Mouse (Mus musculus): ENCODE measurements at regions not wholly inside any gene's neighbourhood (a gene's known extent, or its start where the extent isn't known, plus 50 kb on each side); places are given as distances from the start of the nearest gene placed in this dataset.

DNA sequence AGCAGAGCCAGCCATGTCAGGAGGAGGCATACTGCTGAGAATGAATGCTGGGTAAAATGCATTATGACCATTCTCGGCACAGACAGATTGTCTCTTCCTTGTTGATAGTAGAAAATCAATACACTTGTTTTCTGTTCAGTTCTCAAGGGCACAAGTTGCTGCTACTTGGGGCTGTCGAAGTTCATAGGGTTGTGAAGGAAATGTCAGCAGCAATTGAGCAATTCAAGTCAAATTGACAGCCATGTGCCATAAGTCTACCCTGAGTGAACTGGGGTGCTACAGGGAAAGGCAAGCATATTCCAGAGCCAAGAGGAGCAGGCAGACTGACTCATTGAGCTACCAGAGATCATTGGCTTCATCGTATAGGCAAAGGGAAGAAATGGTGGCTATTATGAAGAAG is 301.6 kb upstream of the Sall1 start:
- in situ Hi-C loops (cut with MboI, MseI), result loop anchor here (10.0 kb wide), 1 partner anchor 1971 kb away; no protein-coding TSS in a partner anchor

DNA sequence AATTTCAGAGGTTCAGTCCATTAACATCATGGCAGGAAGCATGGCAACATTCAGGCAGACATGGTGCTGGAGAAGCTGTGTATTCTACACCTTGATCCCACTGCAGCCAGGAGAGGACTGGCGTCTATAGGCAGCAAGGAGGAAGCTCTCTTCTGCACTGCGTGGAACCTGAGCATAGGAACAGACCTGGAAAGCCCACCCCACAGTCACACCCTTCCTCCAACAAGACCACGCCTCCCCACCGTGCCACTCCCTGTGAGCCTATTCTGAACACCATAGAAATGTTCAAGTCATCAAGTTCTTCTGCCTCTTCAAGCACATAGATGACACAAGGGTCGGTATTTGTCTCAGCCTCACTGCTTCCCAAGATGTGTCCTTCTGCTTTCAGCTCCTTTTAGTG is 297.7 kb upstream of the Sall1 start:
- in situ Hi-C loops (cut with MboI, MseI), result loop anchor here (10.0 kb wide), 1 partner anchor 1967 kb away; no protein-coding TSS in a partner anchor

DNA sequence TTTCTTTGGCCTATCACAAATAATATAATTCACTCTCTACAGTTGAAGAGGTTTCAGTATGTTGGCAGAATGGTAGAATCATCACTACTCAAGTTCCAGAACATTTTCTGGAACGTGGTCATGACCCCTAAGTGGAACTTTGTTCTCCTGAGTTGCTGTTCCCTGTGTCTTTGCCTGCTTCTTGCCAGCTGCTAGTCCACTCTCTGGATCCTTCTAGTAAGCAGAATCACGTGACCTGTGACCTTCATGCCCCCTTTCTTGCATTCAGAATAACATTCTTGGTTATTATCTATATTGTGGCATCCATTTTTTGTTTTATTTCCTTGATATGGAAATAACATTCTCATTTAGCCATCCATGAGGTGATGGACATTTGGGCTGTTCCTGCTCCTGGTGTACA is 291.5 kb upstream of the Sall1 start:
- in situ Hi-C loops (cut with MboI, MseI), result no loop called here

DNA sequence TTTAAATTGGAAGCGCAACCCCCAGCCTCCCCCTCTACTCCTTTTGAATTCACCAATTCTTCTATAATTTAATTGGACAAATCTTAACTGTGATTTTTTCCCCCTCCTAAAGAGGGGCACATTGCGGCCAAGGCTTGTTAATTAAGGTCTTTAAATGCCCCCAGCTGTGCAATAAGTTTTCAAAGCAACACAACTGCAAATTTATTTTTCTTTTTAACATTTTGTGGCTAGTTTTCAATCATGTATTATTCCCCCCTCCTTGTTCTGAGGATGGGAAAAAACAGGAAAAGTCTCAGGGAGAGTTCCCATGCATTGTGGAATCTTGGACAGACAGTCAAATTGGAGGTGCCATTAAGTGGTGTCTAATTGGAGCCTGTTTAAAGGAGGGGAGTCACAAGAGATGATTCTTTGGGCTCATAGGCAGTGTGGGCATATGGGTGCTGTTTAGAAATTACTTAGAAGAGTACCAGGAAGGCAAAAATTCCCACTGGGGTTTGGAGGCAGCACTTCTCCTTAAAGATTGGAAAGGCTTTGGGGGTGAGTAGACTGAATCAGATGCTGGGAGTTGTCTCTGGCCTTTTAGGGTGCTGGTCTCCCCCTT is 281.9 kb upstream of the Sall1 start:
- in situ Hi-C loops (cut with MboI, MseI), result no loop called here

DNA sequence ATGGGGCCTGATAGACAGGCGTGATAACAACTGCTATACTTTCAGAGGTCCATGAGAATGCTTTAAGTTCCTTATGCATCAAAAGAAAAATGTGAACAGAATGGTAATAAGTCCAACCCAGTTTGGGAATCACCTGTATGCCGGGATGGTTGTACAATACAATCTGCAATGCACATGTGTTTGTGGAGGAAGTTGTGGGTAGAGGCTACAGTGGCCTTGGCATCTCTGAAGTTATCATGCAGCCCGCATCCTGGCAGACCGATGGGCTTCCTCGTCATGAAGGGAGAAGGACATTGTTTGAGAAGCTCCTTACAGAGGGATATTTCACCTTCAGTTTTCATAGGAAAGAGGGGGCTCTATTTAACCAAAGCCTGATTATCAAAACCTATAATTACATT is 281.3 kb upstream of the Sall1 start:
- in situ Hi-C loops (cut with MboI, MseI), result no loop called here

DNA sequence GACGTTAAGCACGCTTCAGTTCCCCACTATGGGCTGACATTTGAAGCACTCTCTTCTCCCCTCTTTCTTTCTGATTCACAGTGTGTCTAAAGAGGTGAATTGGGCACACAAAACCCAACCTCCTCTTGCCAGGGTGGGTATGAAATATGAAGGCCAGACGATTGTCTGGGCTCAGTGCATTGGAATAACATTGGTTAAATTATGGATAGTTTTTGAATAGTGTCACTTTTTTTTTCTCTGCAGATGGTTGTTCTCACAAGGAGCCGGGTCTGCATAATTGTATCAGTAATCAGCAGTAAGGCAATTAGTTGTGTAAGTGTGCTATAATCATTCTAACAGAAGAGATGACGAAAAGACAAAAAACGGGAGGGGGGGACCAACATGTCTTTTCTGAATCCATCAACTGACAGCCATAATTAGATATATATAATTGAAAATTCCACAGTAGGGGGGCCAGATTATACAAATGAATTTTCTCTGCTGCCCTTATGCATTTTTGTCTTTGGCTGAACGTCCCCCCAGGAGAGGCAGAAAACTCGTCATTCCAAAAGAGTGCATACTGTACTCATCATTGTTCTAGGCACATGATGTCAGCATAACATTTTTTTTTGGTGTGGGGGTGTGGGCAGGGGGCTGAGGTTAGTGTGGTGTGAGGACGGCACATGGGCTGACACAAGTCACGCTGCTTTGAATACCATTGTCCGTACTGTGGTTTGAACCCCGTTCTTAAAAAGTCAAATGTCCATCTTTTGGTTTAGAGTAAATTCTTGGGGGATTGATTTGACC is 280.7 kb upstream of the Sall1 start:
- in situ Hi-C loops (cut with MboI, MseI), result no loop called here

DNA sequence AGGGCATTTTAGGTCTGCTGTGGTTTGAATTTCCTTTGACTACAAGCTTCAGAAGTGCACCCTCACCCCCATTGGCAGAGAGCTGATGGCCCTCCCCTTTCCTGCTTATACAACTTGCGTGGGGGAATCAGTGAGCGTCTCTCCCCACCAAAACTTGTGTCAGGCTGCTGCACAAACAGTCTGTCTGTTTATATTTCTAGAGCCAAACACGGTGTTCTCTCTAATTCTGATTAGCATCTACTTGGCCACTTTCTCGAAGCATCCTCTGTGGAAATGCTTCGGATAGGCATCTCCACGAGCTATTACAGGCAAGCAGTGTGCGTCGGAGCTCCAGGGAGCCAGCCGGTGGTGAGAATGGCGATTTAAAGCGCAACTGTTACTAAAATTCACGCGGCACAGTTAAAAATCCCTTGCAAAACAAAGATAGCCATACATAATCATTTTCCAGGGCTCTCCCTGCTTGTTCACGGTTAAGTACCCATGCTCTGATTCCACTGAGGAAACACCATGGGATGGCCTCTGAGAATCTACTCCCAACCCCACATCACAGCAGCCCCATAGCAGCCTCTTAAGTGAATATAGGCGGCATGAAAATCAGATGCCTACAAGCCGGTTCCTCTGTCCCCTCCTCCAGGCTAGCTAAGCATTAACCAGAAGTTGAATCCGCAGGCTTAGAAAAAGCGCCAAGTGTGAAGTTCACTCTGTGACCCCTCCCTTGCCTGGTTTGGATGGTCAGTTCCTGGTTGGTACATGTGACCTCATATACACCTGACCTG is 273.7 kb upstream of the Sall1 start:
- in situ Hi-C loops (cut with MboI, MseI), result no loop called here

DNA sequence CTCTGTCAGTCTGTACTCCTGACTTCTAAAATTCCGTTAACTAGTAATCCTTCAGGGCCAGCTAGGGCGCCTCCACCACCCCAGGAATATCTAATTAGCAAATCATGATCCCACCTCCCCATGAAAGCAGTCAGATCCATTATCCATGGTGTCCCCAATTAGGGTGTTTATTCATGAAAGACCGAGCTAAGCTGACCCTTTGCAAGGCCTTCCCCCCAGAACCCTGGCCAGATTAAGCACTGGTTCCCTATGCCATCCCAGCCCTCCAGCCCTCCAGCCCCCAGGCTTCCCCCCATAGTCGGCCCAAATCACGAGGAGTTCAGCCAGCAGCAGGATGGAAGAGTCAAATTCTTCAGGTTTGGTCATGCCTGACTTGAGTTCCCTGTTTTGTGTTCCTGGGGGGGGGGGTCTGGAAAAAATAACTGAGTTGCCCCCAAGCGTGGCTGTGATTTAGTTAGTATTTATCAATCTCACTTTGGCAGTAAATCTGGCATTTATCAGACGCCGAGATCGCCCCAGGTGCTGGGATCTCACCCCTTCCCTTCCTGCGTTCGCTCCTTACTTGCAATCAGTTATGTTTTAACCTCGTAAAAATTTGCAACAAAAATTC is 272.7 kb upstream of the Sall1 start:
- in situ Hi-C loops (cut with MboI, MseI), result no loop called here

DNA sequence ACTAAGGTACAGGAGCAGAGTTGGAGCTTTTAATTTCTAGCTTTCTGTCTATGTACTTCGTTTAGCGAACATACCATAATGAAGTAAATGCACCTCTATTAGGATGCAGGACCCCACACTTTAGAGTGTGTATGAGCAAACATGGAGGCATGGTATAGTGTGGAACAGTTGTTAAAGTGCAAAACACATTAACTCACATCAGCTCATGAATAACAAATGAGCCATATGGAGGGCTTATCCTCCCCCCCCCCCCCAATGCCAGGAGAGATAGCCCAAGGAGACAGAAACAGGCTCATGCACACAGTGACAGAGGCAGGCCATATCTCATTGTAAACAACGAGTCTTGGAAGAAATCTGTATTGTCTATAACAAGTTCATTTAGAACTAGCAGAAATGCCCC is 270.9 kb upstream of the Sall1 start:
- in situ Hi-C loops (cut with MboI, MseI), result no loop called here

DNA sequence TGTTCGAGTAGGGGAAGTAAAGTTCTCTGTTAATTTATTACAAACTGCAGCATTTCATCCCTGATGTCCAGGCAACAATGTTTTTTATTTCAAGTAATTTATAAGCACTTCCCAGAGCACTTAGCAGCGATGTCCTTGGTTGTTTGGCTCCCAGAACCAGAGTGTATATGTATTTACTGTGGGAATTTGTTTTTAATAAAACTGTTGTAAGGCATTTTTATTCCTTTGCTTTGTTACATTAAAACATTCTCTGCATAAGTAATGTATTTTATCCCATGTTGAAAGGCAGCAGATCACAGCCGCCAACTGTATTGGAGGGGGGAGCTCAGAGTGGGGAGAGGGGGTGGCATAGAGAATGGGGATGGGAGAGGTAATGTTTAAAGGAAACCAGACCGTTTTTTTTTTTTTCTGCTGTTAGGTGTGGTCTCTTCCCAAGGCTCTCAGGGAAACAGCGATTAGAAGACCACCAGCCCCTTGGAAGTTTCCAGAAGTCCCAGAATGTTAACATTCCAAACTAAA is 266.8 kb upstream of the Sall1 start:
- in situ Hi-C loops (cut with MboI, MseI), result no loop called here

DNA sequence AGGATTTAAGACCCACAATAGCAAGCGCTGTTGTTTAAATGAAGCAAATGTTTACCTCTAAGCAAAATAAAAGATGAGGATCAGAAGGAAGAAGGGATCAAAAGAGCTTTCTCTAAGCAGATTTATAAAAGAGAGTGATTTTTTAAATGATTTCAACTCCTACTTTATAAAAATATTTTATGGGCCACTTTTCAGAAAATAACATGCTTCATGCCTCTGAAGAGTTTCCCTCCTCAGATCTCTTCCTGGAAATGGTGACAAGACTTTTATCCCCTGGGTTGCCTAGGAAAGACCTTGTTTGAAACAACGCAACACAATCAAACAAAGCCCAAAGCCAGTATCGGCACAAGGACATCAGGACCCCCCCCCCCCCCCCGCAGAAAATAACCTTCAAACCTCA is 265.6 kb upstream of the Sall1 start:
- in situ Hi-C loops (cut with MboI, MseI), result no loop called here

DNA sequence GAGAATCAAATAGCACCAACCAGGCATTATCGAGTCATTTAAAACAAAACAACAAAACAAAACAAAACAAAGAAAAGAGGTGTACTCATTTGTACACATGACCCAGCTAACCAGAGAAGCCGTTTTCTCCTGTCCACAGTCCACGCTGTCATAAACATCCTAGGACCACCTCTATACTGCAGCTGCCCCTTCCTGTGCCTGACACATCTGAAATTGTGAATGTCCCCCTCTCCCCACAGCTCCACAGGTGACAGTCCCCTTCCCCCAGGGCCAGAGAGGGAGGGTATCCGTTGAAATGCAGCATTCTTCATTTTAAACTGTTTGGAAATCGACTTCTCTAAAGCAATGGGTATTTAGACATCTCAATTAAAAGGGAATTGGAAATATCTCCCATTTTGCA is 265.0 kb upstream of the Sall1 start:
- in situ Hi-C loops (cut with MboI, MseI), result no loop called here

DNA sequence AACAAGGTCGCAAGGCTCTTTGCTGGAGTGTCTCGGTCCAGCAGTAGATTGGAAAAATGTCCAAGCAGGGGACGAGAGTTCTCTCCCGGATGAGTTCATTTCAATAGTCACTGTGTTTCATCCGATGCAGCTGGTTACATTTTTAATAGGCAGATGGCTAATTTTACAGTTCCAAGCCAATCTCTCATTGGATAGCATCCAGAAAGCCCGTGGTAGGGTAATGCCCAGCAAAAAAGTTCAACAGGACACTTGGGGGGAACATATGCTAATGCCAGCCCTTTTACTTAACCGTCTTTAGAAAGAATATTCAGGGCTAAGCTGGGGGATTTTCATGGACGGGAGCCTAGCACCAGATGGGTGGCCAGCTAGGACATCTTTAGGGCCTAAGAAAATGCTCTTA is 264.6 kb upstream of the Sall1 start:
- in situ Hi-C loops (cut with MboI, MseI), result no loop called here

DNA sequence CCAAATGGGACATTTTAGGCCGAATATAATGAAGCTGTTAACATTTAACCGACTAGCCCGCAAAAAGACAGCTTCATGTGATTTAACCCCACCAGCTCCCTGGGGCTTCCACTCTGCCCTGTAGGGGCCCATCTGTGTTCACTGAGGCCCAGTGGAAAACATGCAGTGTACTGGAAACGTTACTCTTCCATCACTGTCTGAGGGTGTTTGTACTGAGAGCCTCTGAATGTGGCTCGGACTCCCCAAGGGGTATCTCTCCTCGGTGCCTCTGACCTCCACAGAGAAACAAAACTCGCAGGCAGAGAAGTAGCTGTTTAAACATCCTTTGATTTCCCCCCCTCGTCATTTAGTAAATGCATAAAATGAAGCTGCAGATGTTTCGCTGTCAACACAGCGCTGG is 263.6 kb upstream of the Sall1 start:
- in situ Hi-C loops (cut with MboI, MseI), result no loop called here

DNA sequence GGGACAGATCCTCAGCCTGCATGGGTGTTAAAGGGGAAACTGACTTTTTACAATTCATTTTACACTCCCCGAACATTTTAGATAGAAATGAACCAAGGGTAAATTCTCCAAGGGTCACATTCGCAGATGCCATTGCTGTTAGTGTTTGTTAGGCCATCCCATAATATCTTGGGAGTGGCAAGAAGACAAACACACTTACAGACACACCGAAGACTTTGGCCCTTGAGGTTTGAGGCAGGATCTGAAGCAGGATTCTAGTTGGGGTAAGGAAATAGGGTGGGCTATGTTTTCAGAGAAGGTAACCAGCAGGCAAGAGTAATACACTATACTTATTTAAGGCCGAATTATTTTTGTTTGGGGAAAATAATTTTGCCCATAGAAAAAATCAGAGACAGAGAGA is 263.1 kb upstream of the Sall1 start:
- in situ Hi-C loops (cut with MboI, MseI), result no loop called here

DNA sequence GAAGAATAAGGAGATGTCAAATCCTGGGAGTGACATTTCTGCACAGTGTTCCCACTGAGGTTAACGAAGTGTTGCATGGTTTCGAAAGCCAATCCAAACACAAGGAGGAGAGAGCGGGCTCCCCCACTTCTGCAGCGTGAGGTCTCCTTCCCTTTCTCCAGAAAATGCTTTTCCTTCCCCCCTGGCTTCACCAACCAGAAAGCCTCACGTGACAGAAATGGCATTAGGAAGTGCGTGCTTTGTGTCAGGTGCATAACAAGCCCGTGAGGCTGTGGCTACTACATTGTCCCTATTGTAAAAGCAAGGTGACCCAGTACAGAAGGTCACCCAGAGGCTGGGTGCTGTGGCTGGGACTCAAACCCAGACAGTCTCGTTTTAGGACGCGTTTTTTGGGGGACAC is 260.2 kb upstream of the Sall1 start:
- in situ Hi-C loops (cut with MboI, MseI), result no loop called here

DNA sequence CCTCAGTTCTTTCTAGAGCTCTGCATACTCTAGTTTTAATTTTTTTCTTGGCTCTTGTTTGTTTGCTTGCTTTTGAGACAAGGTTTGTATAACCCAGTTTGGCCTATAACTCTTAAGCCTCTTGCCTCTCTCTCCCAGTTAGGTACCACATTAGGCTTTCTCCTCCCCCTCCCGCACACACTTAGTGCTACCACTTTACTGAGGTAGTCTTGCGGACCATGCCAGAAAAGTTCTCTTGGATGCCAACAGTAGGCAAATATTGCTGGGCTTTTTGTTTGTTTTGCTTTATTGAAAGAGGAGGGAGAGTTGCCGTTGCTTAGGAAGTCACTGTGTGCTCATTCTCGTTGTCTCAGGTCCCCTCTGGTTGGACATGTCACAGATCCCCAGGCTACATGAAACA is 259.4 kb upstream of the Sall1 start:
- in situ Hi-C loops (cut with MboI, MseI), result no loop called here

DNA sequence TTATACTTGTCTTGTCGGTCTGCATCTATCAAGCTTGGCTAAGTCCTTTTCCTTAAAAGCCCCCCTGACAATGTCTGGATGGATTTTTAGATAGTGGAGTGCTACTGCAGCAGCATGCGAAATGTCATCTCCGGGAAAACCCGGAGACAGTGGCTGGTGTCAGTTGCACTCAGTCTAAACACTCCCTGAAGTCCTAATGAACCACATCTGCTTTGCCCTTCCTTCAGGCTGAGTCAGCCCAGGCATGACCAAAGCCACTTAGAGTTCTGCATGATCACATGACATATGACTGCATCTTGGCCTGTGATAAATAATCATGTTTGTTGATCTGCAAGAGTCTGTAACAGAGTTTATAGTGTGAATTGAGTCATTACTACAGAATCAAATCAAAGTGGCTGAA is 255.7 kb upstream of the Sall1 start:
- in situ Hi-C loops (cut with MboI, MseI), result no loop called here

DNA sequence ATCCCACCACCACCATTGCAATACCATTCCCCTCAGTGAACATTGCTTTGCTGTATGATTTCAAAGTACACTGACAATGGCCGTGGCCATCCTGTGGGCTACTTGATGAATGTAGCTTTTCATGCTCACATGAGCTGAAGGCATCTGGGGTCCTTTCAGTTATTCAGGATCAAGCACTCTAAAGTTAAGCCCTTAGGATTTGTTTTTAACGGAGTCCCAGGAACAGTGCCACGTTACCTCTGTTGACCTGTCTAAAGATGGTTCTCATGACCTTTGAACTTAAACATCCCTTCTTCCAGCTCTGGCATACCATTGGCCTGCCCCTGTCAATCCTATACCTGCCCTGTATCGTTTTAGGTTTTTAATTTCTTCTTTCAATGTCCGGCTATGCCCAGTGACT is 251.7 kb upstream of the Sall1 start:
- in situ Hi-C loops (cut with MboI, MseI), result no loop called here

DNA sequence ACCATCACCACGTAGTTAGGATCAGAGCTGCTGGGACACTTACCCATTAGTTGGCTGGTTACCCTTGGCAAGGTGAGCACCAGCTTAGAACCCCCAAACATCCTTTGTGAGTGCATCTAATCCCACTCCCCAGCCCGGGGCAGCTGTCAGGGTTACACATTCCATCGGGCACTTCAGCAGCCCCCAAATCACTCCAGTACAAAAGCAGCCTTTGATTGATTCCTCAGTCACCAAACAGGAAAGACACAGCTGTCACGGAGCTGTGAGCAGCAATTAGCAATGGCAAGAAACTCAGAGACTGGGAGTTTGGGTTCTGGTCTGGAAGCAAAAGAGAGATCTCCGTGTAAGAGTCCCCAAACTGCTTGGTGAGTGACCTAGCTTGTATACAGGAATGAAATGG is 245.1 kb upstream of the Sall1 start:
- in situ Hi-C loops (cut with MboI, MseI), result loop anchor here (10.0 kb wide), 1 partner anchor 436 kb away; no protein-coding TSS in a partner anchor

DNA sequence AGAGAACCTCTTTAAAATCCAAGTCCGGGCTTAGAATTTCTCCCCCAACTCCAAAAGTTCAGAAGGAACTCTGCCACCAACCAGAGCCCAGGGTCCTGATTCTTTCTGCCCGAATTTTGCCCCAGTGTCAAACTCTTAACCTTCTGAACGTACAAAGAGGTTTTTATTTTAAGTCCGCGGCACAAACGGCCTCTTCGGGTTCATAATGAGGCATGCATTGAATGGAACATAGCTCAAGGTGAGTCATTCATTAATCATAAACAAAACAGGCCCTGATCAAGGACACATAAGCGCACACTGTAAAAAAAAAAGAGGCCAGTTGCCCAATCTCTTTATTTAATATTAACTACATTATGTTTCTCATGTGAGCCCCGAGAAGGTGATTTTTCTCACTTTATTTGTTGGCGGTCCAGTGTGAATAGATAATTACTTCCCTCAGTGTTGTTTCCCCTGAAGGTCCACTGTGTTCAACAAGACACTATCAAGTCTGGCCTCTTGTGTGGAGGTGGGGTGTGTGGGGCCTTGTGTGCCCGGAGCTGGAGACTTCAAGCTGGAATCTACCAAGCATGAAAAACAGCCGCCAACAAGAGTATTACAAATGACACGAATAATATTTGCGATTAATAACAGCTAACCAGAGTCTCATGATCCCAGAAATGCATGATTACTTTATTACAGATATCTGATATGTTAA is 241.1 kb upstream of the Sall1 start:
- in situ Hi-C loops (cut with MboI, MseI), result loop anchor here (10.0 kb wide), 1 partner anchor 440 kb away; no protein-coding TSS in a partner anchor
